Mouse (Mus musculus) ES-E14 (cell line): Measurements from ENCODE around the gene Gm28047. TPM values are rescaled to one million over a fixed set of nuclear protein-coding genes. Genes with fewer than 3 reads are reported as not detected.

Source experiments
- DNase-seq: peaks from one replicate; pipeline ENCODE4 v3.0.0-alpha.2; 2013; ENCODE audit warnings: low read depth, low spot score
- H3K27ac ChIP-seq: 2 replicates; pipeline ENCODE4 v1.5.1; 2012; ENCODE audit warnings: low read depth, mild to moderate bottlenecking, low read length, moderate library complexity, mixed read lengths; ENCODE audit not compliant: poor library complexity, insufficient read depth, severe bottlenecking
- H3K36me3 ChIP-seq: 2 replicates; pipeline ENCODE4 v1.6.1; 2012; ENCODE audit warnings: mild to moderate bottlenecking, low read length, moderate library complexity, mixed read lengths; ENCODE audit not compliant: control insufficient read depth, poor library complexity, insufficient read depth, severe bottlenecking
- H3K4me1 ChIP-seq, 2 experiments: fragments of 150-350 bp in 1 of 2; sonication (generic) in 1 of 2; 2 replicates each; pipeline ENCODE4 v1.6.1; 2012; ENCODE audit warnings: low read length in 2 of 2, mild to moderate bottlenecking in 1 of 2, mixed read lengths in 1 of 2; ENCODE audit not compliant: control insufficient read depth in 2 of 2, insufficient read depth in 2 of 2, poor library complexity in 1 of 2
- H3K4me3 ChIP-seq, 2 experiments: fragments of 150-350 bp in 1 of 2; sonication (generic) in 1 of 2; 2 replicates each; pipeline ENCODE4 v1.5.1; 2012; ENCODE audit warnings: low read length in 2 of 2, low read depth in 1 of 2, mild to moderate bottlenecking in 1 of 2, mixed read lengths in 1 of 2; ENCODE audit not compliant: insufficient read depth in 1 of 2, poor library complexity in 1 of 2, severe bottlenecking in 1 of 2
- H3K9ac ChIP-seq: 2 replicates; pipeline ENCODE4 v1.6.1; 2012; ENCODE audit warnings: low read depth, mild to moderate bottlenecking, low read length, mixed read lengths; ENCODE audit not compliant: poor library complexity, insufficient read depth, severe bottlenecking
- H3K9me3 ChIP-seq: fragments of 150-350 bp; sonication (generic); 2 replicates; pipeline ENCODE4 v1.6.1; 2012; ENCODE audit warnings: low read depth, mild to moderate bottlenecking, low read length; ENCODE audit not compliant: control insufficient read depth, insufficient read depth
- CHD2 ChIP-seq: IDR thresholded peaks from 2 replicates; pipeline ENCODE4 v1.6.1; 2014; ENCODE audit warnings: mild to moderate bottlenecking, low read depth, low read length, inconsistent platforms
- HCFC1 ChIP-seq: IDR thresholded peaks from 2 replicates; pipeline ENCODE4 v1.6.1; 2012; ENCODE audit warnings: low read length, inconsistent platforms, borderline replicate concordance; ENCODE audit not compliant: insufficient read depth
- MAFK ChIP-seq: IDR thresholded peaks from 2 replicates; pipeline ENCODE4 v1.6.1; 2014; ENCODE audit warnings: mild to moderate bottlenecking, low read depth, low read length, inconsistent platforms; ENCODE audit not compliant: insufficient read depth
- ZC3H11A ChIP-seq: IDR thresholded peaks from 2 replicates; pipeline ENCODE4 v1.6.1; 2012; ENCODE audit warnings: low read depth, mild to moderate bottlenecking, inconsistent platforms, low read length, borderline replicate concordance
- ZNF384 ChIP-seq: IDR thresholded peaks from 2 replicates; pipeline ENCODE4 v1.6.1; 2012; ENCODE audit warnings: low read depth, low read length, inconsistent platforms
- in situ Hi-C, 2 experiments: fragments of 600-800 bp; cut with MboI; formaldehyde crosslinking; loops; one replicate each; pipeline ENCODE4 v1.15.1; 2025; ENCODE audit warnings: low sequenced_read_pairs in 2 of 2, inconsistent platforms in 1 of 2; ENCODE audit not compliant: unreplicated experiment in 2 of 2
- total RNA-seq: library from RNA; depleted of rRNA; stranded (reverse); fragments of 300-350 nt; gene quantifications from 2 replicates; pipeline ENCODE4 v1.2.3, GENCODE M21; 2012

Gene Gm28047
- total RNA-seq, 1 experiment = not detected

- DNase-seq = no peak
- no peaks in the 10 kb centered on the region for H3K4me1 ChIP-seq
- H3K27ac ChIP-seq = no peak overlapping the region
- TF ChIP-seq HCFC1 (no peak), ZNF384 (no peak), ZC3H11A (no peak), CHD2 (no peak), MAFK (no peak)
- H3K36me3 ChIP-seq = no peaks in the 10 kb centered on the region
- H3K9ac ChIP-seq = no peak overlapping the region
- H3K9me3 ChIP-seq = no peaks in the 10 kb centered on the region
- in situ Hi-C loops = no loop called here
- H3K4me3 ChIP-seq = no peak overlapping the region
These were observed 35.0 kb downstream of the Gm28047 start for GRCm38 (mm10) chr15:102589826-102590225.

GRCm38 (mm10) chr15:102585501-102585900 is 39.4 kb downstream of the Gm28047 start:
- no peak for TF ChIP-seq CHD2
- TF ChIP-seq MAFK = no peak
- no peak for TF ChIP-seq ZNF384
- no peak for TF ChIP-seq HCFC1
- TF ChIP-seq ZC3H11A = no peak
- in situ Hi-C loops = no loop called here
- no peak overlapping the region for H3K27ac ChIP-seq
- H3K4me3 ChIP-seq = no peak overlapping the region
- no peaks in the 10 kb centered on the region for H3K36me3 ChIP-seq
- H3K9me3 ChIP-seq = no peaks in the 10 kb centered on the region
- H3K9ac ChIP-seq = no peak overlapping the region
- no peaks in the 10 kb centered on the region for H3K4me1 ChIP-seq
- no peak for DNase-seq

GRCm38 (mm10) chr15:102583708-102584383 is 41.0 kb downstream of the Gm28047 start:
- H3K27ac ChIP-seq = no peak overlapping the region

GRCm38 (mm10) chr15:102581205-102581604 is 43.7 kb downstream of the Gm28047 start:
- TF ChIP-seq ZC3H11A = no peak
- no peak for TF ChIP-seq HCFC1
- no peak for TF ChIP-seq CHD2
- no peak for TF ChIP-seq MAFK
- TF ChIP-seq ZNF384 = no peak
- DNase-seq = no peak
- Histone ChIP-seq H3K27ac (no peak overlapping the region), H3K36me3 (no peaks in the 10 kb centered on the region), H3K4me1 (no peaks in the 10 kb centered on the region), H3K9me3 (no peaks in the 10 kb centered on the region), H3K4me3 (no peak overlapping the region), H3K9ac (no peak overlapping the region)
- in situ Hi-C loops = no loop called here

More at GRCm38 (mm10) chr15:102583708-102584383, 41.0 kb downstream of the Gm28047 start:
- H3K4me1 ChIP-seq = no peaks in the 10 kb centered on the region
- no peak overlapping the region for H3K9ac ChIP-seq
- H3K9me3 ChIP-seq = no peaks in the 10 kb centered on the region
- TF ChIP-seq ZC3H11A (no peak), ZNF384 (no peak), HCFC1 (no peak), CHD2 (no peak), MAFK (no peak)
- no peak for DNase-seq
- H3K36me3 ChIP-seq = no peaks in the 10 kb centered on the region
- no peak overlapping the region for H3K4me3 ChIP-seq
- in situ Hi-C loops = no loop called here

GRCm38 (mm10) chr15:102578351-102578750 is 46.5 kb downstream of the Gm28047 start:
- no peak overlapping the region for H3K9ac ChIP-seq
- in situ Hi-C loops = no loop called here
- DNase-seq = no peak
- no peak overlapping the region for H3K4me3 ChIP-seq
- H3K27ac ChIP-seq = no peak overlapping the region
- H3K4me1 ChIP-seq = no peaks in the 10 kb centered on the region
- no peaks in the 10 kb centered on the region for H3K36me3 ChIP-seq
- no peak for TF ChIP-seq ZC3H11A
- no peak for TF ChIP-seq ZNF384
- no peak for TF ChIP-seq CHD2
- no peak for TF ChIP-seq MAFK
- TF ChIP-seq HCFC1 = no peak
- H3K9me3 ChIP-seq = no peaks in the 10 kb centered on the region
